Mouse (Mus musculus) cerebellum, adult 2 months (tissue): ENCODE results near the gene Cacna2d3.

Experiments
- CTCF ChIP-seq: fragments of 200-500 bp; IDR thresholded peaks from 2 replicates; pipeline ENCODE4 v1.5.1; 2011; ENCODE audit warnings: low read depth, mild to moderate bottlenecking, control low read depth, low read length, moderate library complexity, borderline replicate concordance; ENCODE audit not compliant: insufficient read depth
- POLR2A ChIP-seq: fragments of 200-500 bp; IDR thresholded peaks from 2 replicates; pipeline ENCODE4 v1.6.1; 2011; ENCODE audit warnings: low read length, control low read depth, borderline replicate concordance; ENCODE audit not compliant: insufficient read depth

DNA sequence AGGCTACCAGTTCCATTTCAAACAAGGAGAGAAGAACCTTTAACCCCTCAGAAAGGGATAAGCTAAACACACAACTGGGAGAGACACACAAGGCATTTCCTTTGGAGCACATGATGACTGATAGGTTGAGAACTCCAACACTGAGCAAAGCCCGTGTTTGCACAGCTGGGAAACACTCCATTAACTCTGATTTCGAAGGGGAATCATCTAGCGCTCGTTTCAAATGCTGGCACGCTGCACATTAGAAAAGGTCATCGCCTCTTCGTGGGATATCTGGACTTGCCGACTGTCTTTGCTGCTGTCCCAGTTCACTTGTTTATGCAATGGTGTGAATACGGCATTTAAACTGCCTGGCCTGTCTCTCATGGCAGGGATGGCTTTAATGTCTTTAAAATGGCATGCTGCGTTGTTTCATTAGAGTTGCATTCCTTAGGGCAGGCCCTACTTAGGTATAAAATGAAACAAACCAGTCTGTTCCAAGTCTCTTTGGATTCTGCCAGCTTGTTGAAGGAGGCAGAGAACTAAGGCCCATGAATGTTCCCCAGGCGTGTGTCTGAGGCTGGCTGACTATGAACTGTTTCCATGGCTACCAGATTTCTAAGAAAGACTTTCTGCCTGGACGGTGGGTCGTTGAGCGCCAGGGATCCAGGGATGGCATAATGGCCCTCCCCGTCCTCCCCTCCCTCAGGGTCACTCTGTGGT, 542.8 kb downstream of the Cacna2d3 start:
- TF ChIP-seq POLR2A (no peak), CTCF (no peak)
